Mouse (Mus musculus): ENCODE measurements around the gene Mapkapk2.
A peak's percentile ranks its signal among the peaks of the same experiment; 100 is the strongest.
"Not testable (repeated sequence)": the region's sequence is repeated elsewhere in the genome, so short reads cannot be mapped to it uniquely, and the experiment has no call there.

Mapkapk2 gene

GRCm38 (mm10) chr1:131097700-131098094 lies at the start of gene Mapkapk2:
Gene Mapkapk2, minus strand, starts transcription at chr1:131097826.
- peak; percentile 64 to 79 for DNase-seq (ENCODE audit: low read depth in 2 of 2, low spot score in 2 of 2)

GRCm38 (mm10) chr1:131146181-131146614 lies 48.6 kb upstream of the Mapkapk2 start:
- DNase-seq (ENCODE audit: low read depth in 2 of 2, low spot score in 2 of 2) = no peak

- DNase-seq (ENCODE audit: low read depth in 2 of 2, low spot score in 2 of 2) = not testable (repeated sequence)
Observed at GRCm38 (mm10) chr1:131145222-131145621, 47.6 kb upstream of the Mapkapk2 start.

- DNase-seq (ENCODE audit: low read depth in 2 of 2, low spot score in 2 of 2) = no peak
Observed at GRCm38 (mm10) chr1:131142472-131142871, 44.8 kb upstream of the Mapkapk2 start.

- no peak for DNase-seq (ENCODE audit: low read depth in 2 of 2, low spot score in 2 of 2)
Observed at GRCm38 (mm10) chr1:131141449-131141848, 43.8 kb upstream of the Mapkapk2 start.

- DNase-seq (ENCODE audit: low read depth in 2 of 2, low spot score in 2 of 2) = no peak
Observed at GRCm38 (mm10) chr1:131139102-131140095, 41.8 kb upstream of the Mapkapk2 start.

- peak; percentile 73 to 82 for DNase-seq (ENCODE audit: low read depth in 2 of 2, low spot score in 2 of 2)
Observed at GRCm38 (mm10) chr1:131138191-131139016, 40.8 kb upstream of the Mapkapk2 start, which contains the start of gene Dyrk3. Gene Dyrk3, minus strand, starts transcription at chr1:131138340.

- DNase-seq (ENCODE audit: low read depth in 2 of 2, low spot score in 2 of 2) = no peak
Observed at GRCm38 (mm10) chr1:131137717-131138118, 40.1 kb upstream of the Mapkapk2 start.

- no peak for DNase-seq (ENCODE audit: low read depth in 2 of 2, low spot score in 2 of 2)
Observed at GRCm38 (mm10) chr1:131137111-131137510, 39.5 kb upstream of the Mapkapk2 start.

GRCm38 (mm10) chr1:131135960-131136629 lies 38.5 kb upstream of the Mapkapk2 start:
- no peak for DNase-seq (ENCODE audit: low read depth in 2 of 2, low spot score in 2 of 2)

GRCm38 (mm10) chr1:131134942-131135522 lies 37.4 kb upstream of the Mapkapk2 start:
- peak in 1 of 2 experiments; percentile 31 for DNase-seq (ENCODE audit: low read depth in 2 of 2, low spot score in 2 of 2)

- no peak for DNase-seq (ENCODE audit: low read depth in 2 of 2, low spot score in 2 of 2)
Observed at GRCm38 (mm10) chr1:131134231-131134630, 36.6 kb upstream of the Mapkapk2 start.

GRCm38 (mm10) chr1:131125987-131126744 lies 28.5 kb upstream of the Mapkapk2 start:
- DNase-seq (ENCODE audit: low read depth in 2 of 2, low spot score in 2 of 2) = no peak

GRCm38 (mm10) chr1:131123522-131124265 lies 26.1 kb upstream of the Mapkapk2 start:
- no peak for DNase-seq (ENCODE audit: low read depth in 2 of 2, low spot score in 2 of 2)

GRCm38 (mm10) chr1:131121987-131122386 lies 24.4 kb upstream of the Mapkapk2 start:
- peak in 1 of 2 experiments; percentile 32 for DNase-seq (ENCODE audit: low read depth in 2 of 2, low spot score in 2 of 2)

GRCm38 (mm10) chr1:131119026-131119425 lies 21.4 kb upstream of the Mapkapk2 start:
- peak; percentile 48 to 54 for DNase-seq (ENCODE audit: low read depth in 2 of 2, low spot score in 2 of 2)

GRCm38 (mm10) chr1:131118530-131118929 lies 20.9 kb upstream of the Mapkapk2 start:
- no peak for DNase-seq (ENCODE audit: low read depth in 2 of 2, low spot score in 2 of 2)

GRCm38 (mm10) chr1:131116430-131117011 lies 18.9 kb upstream of the Mapkapk2 start:
- DNase-seq (ENCODE audit: low read depth in 2 of 2, low spot score in 2 of 2) = no peak

GRCm38 (mm10) chr1:131115932-131116331 lies 18.3 kb upstream of the Mapkapk2 start:
- DNase-seq (ENCODE audit: low read depth in 2 of 2, low spot score in 2 of 2) = peak; percentile 48 to 62

Measured in CD8-positive naive resting alpha-beta T cell, adult 2 months (primary cell).